Mouse (Mus musculus) olfactory bulb, adult 2 months (tissue): ENCODE measurements around the gene Tnrc6c. TPM values are rescaled to one million over a fixed set of nuclear protein-coding genes. Genes with fewer than 3 reads are reported as not detected.

Experiments used
- H3K27ac ChIP-seq: fragments of 200-500 bp; 2 replicates; pipeline ENCODE4 v1.5.1; 2012; ENCODE audit warnings: low read depth, low read length; ENCODE audit not compliant: insufficient read depth
- H3K4me1 ChIP-seq: fragments of 200-500 bp; 2 replicates; pipeline ENCODE4 v1.6.1; 2012; ENCODE audit warnings: low read length; ENCODE audit not compliant: control insufficient read depth, insufficient read depth
- H3K4me3 ChIP-seq: fragments of 200-500 bp; 2 replicates; pipeline ENCODE4 v1.5.1; 2012; ENCODE audit warnings: mild to moderate bottlenecking, low read depth, low read length, moderate library complexity; ENCODE audit not compliant: insufficient read depth
- CTCF ChIP-seq: fragments of 200-500 bp; IDR thresholded peaks from 2 replicates; pipeline ENCODE4 v1.5.1; 2012; ENCODE audit warnings: low read depth, mild to moderate bottlenecking, low read length, moderate library complexity; ENCODE audit not compliant: insufficient read depth
- POLR2A ChIP-seq: fragments of 200-500 bp; IDR thresholded peaks from 2 replicates; pipeline ENCODE4 v1.6.1; 2012; ENCODE audit warnings: mild to moderate bottlenecking, low read depth, low read length, moderate library complexity; ENCODE audit not compliant: insufficient read depth
- WGBS: fragments of 180-500 bp; shearing (Covaris S2); methylation state at CpG from one replicate; pipeline ENCODE4 v1.1.7; 2018; 5-methylcytosine and 5-hydroxymethylcytosine counted together
- polyA plus RNA-seq: library from polyadenylated mRNA; stranded (reverse); fragments of >200 nt; gene quantifications from 2 replicates; pipeline ENCODE4 v1.2.4, GENCODE M21; 2012; ENCODE audit warnings: low replicate concordance; ENCODE audit not compliant: missing spikeins, insufficient read depth, insufficient read length

Gene Tnrc6c
- polyA plus RNA-seq, 1 experiment, result not detected

DNA sequence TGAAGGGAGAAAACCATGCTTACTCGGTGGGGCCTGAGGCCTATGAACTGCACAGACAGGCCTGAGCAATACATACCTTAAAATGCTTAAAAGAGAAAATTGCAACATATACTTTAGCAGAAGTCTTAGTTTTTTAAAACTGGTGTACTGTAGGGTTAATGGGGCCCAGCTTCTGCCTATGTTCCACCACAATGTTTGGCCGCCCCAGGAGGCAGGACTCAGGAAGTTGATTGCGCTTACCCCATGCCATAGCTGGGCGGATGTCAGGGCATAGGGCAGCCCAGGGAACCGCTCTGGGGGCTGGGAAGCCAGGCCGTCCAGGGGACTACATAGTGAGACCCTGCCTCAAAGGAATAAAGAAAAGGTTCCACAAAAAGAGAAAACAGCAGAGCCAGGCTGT, 42.5 kb downstream of the Tnrc6c start:
- H3K4me1 ChIP-seq, result peaks cover 14% of the 10 kb centered on the region
- H3K4me3 ChIP-seq, result no peak overlapping the region
- H3K27ac ChIP-seq, result no peak overlapping the region
- TF ChIP-seq POLR2A (no peak), CTCF (no peak)
- 77% methylated on average over 6 of the region's 6 CpGs for WGBS

- Histone ChIP-seq H3K27ac (no peak overlapping the region), H3K4me1 (peaks cover 14% of the 10 kb centered on the region), H3K4me3 (no peak overlapping the region)
- WGBS, result 44% methylated on average over 4 of the region's 4 CpGs
- TF ChIP-seq CTCF (no peak), POLR2A (no peak)
These were observed 46.8 kb downstream of the Tnrc6c start for GRCm38 (mm10) chr11:117700871-117701270.

DNA sequence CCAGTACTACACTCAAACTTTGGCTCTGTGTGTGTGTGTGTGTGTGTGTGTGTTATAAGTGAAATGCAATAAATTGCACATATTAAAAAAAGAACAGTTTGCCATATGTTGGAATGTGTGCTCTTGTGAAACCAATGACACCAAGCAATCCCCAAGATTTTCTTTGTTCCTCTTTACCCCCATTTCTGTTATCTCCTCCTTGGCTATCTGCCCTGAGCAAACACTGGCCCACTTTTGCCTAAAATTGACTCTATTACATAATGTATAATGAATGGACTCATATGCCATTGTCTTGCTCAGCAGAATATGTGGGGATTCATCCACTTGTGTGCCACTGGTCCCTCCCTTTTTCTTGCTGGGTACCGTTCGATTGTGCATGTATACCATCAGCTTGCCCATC, 52.2 kb downstream of the Tnrc6c start:
- peaks cover 13% of the 10 kb centered on the region for H3K4me1 ChIP-seq
- TF ChIP-seq POLR2A (no peak), CTCF (no peak)
- H3K4me3 ChIP-seq, result no peak overlapping the region
- H3K27ac ChIP-seq, result no peak overlapping the region
- 63% methylated on average over 2 of the region's 2 CpGs for WGBS

DNA sequence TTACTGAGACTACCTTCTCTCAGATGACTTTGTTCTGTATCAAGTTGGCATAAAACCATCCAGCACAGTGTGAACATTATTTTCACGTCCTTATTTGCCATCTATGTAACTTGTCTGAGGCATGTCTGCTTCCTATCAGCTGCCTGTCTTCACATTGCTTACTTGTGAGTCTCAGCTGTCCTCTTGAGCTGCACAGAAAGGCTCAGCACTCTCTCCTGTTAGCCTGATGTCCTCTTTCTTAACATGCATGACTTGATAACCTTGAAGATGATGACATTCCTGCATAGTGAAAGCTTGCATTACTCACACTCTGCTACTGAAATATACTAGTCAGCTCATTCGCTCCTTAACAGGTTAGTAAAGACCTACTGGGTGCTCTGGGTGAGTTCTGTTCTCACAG, 53.1 kb downstream of the Tnrc6c start:
- H3K27ac ChIP-seq, result no peak overlapping the region
- TF ChIP-seq POLR2A (no peak), CTCF (no peak)
- H3K4me1 ChIP-seq, result peaks cover 13% of the 10 kb centered on the region
- no peak overlapping the region for H3K4me3 ChIP-seq
- 62% methylated on average over 2 of the region's 2 CpGs for WGBS

DNA sequence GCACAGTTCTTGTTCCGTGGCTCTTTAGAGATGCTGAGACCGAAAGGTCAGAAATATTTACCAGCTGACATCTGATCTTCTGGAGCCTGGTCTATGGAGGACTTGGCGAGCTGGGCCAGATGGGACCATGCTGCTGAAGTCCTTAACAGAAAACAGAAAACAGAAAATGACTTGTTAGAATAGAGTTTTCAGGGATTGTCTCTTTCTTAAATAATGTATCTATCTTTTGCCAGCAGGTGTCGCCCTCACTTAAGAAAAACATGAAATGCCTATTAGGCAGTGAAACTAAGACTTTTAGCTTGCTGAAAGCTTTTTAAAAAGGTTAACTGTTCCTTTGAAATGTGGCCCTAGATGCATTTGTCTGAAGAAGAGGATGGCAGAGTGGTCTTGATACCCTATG, 55.2 kb downstream of the Tnrc6c start:
- H3K27ac ChIP-seq, result no peak overlapping the region
- TF ChIP-seq POLR2A (no peak), CTCF (no peak)

DNA sequence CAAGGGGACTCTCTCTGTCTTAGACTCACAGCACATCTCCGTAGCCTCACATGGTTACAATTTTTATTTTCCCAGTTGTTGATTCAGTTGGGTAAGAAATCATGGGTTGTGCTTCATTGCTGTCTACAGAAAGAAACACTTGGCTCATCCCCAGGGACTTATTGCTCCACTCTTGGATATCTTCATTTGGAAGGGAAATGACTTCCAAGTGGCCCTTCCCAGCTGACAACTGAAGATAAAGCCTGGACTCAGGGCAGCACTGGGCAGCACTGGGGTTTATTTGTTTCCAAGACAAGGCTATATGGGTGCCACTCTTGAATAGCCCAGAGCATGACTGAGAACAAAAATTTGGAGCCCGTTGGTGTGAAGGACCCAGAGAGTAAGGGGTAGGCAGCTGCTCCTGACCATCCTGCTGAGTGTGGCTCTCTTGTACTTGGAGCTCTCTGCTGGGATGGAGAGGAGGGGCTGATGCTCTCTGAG, 56.8 kb downstream of the Tnrc6c start:
- TF ChIP-seq CTCF (no peak), POLR2A (no peak)
- H3K27ac ChIP-seq, result no peak overlapping the region
- WGBS, result 64% methylated on average over 2 of the region's 2 CpGs
- H3K4me1 ChIP-seq, result peaks cover 11% of the 10 kb centered on the region
- H3K4me3 ChIP-seq, result no peak overlapping the region

More for the DNA sequence above, 55.2 kb downstream of the Tnrc6c start:
- 51% methylated on average over 4 of the region's 4 CpGs for WGBS
- Histone ChIP-seq H3K4me3 (no peak overlapping the region), H3K4me1 (peaks cover 13% of the 10 kb centered on the region)

DNA sequence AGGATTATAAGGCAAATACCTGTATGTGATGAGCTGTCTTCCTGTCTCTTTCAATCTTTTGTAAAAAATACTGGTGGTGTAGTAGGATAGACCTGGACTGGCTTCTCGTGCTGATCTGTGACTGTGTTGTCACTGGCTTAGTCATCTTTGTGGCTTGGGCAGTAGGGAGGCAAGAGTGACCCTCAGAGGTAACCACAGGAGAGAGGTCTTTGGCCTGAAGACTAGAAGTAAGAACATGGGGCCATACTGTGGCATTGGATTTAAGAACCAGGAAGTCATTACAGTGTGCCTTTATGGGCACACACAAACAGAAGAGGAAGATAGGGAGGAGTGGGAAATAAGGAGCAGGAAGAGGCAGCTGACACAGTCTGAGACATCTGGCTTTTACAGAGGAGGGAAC, 58.0 kb downstream of the Tnrc6c start:
- peaks cover 8% of the 10 kb centered on the region for H3K4me1 ChIP-seq
- no peak overlapping the region for H3K27ac ChIP-seq
- H3K4me3 ChIP-seq, result no peak overlapping the region
- TF ChIP-seq POLR2A (no peak), CTCF (no peak)
- WGBS, result 90% methylated on average over 1 of the region's 1 CpGs

DNA sequence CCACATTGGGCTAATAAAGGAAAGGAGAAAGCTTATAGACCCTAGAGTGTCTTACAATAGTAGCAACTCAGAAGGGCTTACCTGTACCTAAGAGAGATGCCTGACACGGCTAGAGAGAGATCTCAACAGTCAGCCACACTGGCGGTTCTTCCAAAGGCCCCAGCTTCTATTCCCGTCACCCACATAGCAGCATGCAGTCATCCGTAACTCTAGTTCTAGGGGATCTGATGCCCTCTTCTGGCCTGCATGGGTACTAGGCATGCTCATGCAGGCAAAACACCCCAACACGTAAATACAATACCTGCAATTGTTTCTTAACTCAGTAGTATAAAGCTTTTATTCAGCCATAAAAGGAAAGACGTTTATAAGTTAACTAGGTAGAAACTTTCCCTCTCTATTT, 59.3 kb downstream of the Tnrc6c start:
- WGBS, result 90% methylated on average over 6 of the region's 6 CpGs

GRCm38 (mm10) chr11:117718838-117719237, 64.7 kb downstream of the Tnrc6c start:
- 82% methylated on average over 3 of the region's 3 CpGs for WGBS
- H3K4me1 ChIP-seq, result no peaks in the 10 kb centered on the region
- H3K27ac ChIP-seq, result no peak overlapping the region
- TF ChIP-seq POLR2A, result no peak
- no peak for TF ChIP-seq CTCF
- no peak overlapping the region for H3K4me3 ChIP-seq

More for the DNA sequence above, 59.3 kb downstream of the Tnrc6c start:
- Histone ChIP-seq H3K4me1 (peaks cover 8% of the 10 kb centered on the region), H3K27ac (no peak overlapping the region), H3K4me3 (no peak overlapping the region)
- no peak for TF ChIP-seq POLR2A
